In the genomic region with DNA sequence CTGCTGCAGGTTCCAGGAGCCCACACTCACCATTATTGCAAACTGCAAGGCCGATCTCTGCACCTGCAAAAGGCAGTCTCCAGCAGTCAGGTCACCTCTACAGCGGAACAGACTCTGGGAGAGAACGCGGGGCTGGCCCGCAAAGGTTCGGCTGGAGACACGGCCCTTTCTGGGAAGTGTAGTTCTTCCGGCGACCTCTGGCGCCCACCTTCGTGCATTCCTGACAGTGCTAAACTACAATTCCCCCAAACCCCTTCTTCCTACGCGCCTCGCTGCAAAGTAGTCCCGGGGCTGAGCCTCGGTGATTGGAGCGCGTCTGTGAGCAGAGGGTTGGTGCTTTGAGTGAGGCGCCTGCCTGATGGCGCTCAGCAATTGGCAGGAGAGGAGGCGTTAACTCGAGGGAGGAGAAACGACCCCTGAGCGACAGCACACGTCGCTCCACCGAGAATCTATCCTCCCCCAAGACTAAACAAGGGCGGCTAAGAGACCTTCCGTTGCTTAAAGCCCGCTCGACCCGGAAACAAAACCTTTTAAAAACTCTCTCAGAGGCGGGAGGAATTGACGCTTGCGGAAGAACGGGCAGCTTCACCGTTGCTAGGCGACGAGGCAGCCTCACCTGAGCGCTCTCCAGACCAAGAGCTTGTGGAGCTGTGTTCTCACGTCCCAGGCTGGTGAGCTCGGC, we compare ENCODE assay signal across 8 mouse cellular contexts. TPM values are rescaled to one million over a fixed set of nuclear protein-coding genes. Genes with fewer than 3 reads are reported as not detected.
DNase-seq lines count a peak whose midpoint lies in the region; ATAC-seq and TF ChIP-seq lines count a peak whose summit lies in the region.

A gene (plus strand): TSS at position 536 of the 682 bp plus-strand sequence.
A gene (minus strand): TSS at position 668 of the 682 bp plus-strand sequence.

- TF ChIP-seq CTCF in kidney, adult 2 months (conservative IDR thresholded peaks at IDR 0.05; ENCODE audit: insufficient read depth, insufficient read length, low read depth, low read length), result no peak
- TF ChIP-seq CTCF in spleen, adult 2 months (IDR thresholded peaks at IDR 0.05; ENCODE audit: extremely low read depth, insufficient read depth, insufficient read length, insufficient replicate concordance), result no peak

- peak within 1 kb of the TSS; percentile 77 for H3K4me2 ChIP-seq in embryonic facial prominence, embryonic 13.5 days
- H3K4me2 ChIP-seq in limb, embryonic 12.5 days, result peak within 1 kb of the TSS; percentile 75
- peak within 1 kb of the TSS; percentile 76 for H3K4me2 ChIP-seq in midbrain, embryonic 15.5 days

- no peaks in the 10 kb centered on the region for H3K9me3 ChIP-seq in embryonic facial prominence, embryonic 13.5 days
- no peaks in the 10 kb centered on the region for H3K9me3 ChIP-seq in limb, embryonic 12.5 days
- no peaks in the 10 kb centered on the region for H3K9me3 ChIP-seq in midbrain, embryonic 15.5 days

- peak within 1 kb of the TSS; percentile 72 for H3K4me3 ChIP-seq in embryonic facial prominence, embryonic 13.5 days
- peak within 1 kb of the TSS; percentile 92 for H3K4me3 ChIP-seq in kidney, adult 2 months (ENCODE audit: insufficient read depth, low read depth, low read length)
- H3K4me3 ChIP-seq in limb, embryonic 12.5 days (replicated peaks), result peak within 1 kb of the TSS; percentile 77
- peak within 1 kb of the TSS; percentile 67 for H3K4me3 ChIP-seq in midbrain, embryonic 15.5 days
- H3K4me3 ChIP-seq in spleen, adult 2 months (ENCODE audit: extremely low read depth, insufficient read depth, insufficient read length), result peak within 1 kb of the TSS; percentile 79

- 0 out of 2 replicates have a peak, but pooled peaks cover under 1% of the 10 kb centered on the region for H3K36me3 ChIP-seq in embryonic facial prominence, embryonic 13.5 days
- H3K36me3 ChIP-seq in kidney, adult 2 months (ENCODE audit: control insufficient read depth, insufficient read depth, low read length), result peaks cover 2% of the 10 kb centered on the region
- no peaks in the 10 kb centered on the region for H3K36me3 ChIP-seq in limb, embryonic 12.5 days
- H3K36me3 ChIP-seq in midbrain, embryonic 15.5 days (replicated peaks), result no peaks in the 10 kb centered on the region
- H3K36me3 ChIP-seq in spleen, adult 2 months (ENCODE audit: control insufficient read depth, insufficient read depth, low read length), result no peaks in the 10 kb centered on the region

- under 1% methylated on average over 42 of the region's 42 CpGs for WGBS in embryonic facial prominence, embryonic 13.5 days
- WGBS in kidney, adult 2 months, result under 1% methylated on average over 42 of the region's 42 CpGs
- under 1% methylated on average over 42 of the region's 42 CpGs for WGBS in limb, embryonic 12.5 days
- under 1% methylated on average over 42 of the region's 42 CpGs for WGBS in midbrain, embryonic 15.5 days
- WGBS in spleen, adult 2 months, result under 1% methylated on average over 42 of the region's 42 CpGs

- TF ChIP-seq POLR2A in kidney, adult 2 months (IDR thresholded peaks at IDR 0.05; ENCODE audit: low read depth, low read length), result peak; percentile 91
- TF ChIP-seq POLR2A in spleen, adult 2 months (IDR thresholded peaks at IDR 0.05; ENCODE audit: low read depth, low read length), result peak; percentile 35; the same call in 1 of the 2 replicates

- ATAC-seq in embryonic facial prominence, embryonic 13.5 days (ENCODE audit: insufficient number of reproducible peaks, insufficient read depth, low FRiP score, low TSS enrichment, low read depth), result peak; percentile 99
- peak; percentile 100 for ATAC-seq in limb, embryonic 12.5 days (ENCODE audit: insufficient number of reproducible peaks, insufficient read depth, low FRiP score, low TSS enrichment, low read depth)
- peak; percentile 99 for ATAC-seq in midbrain, embryonic 15.5 days (replicated peaks)

- peak; percentile 92 for DNase-seq in 3134 (ENCODE audit: extremely low read depth, insufficient read length, low spot score)
- DNase-seq in adrenal gland, postnatal 36 days, result peak; percentile 93 to 95
- DNase-seq in heart, adult 18-20 months, result peak; percentile 94 to 99
- DNase-seq in kidney, adult 2 months, result peak; percentile 99
- peak; percentile 89 to 98 for DNase-seq in spleen, adult 2 months (ENCODE audit: low read depth in 1 of 2, low spot score in 2 of 2)

- H3K27ac ChIP-seq in embryonic facial prominence, embryonic 13.5 days, result peak within 1 kb of the TSS; percentile 73
- H3K27ac ChIP-seq in kidney, adult 2 months (ENCODE audit: insufficient read depth, low read depth, low read length), result peak within 1 kb of the TSS; percentile 99
- H3K27ac ChIP-seq in limb, embryonic 12.5 days, result peak within 1 kb of the TSS; percentile 72
- H3K27ac ChIP-seq in midbrain, embryonic 15.5 days, result peak within 1 kb of the TSS; percentile 86
- peak within 1 kb of the TSS; percentile 67; the same call in 1 of the 2 replicates for H3K27ac ChIP-seq in spleen, adult 2 months (ENCODE audit: insufficient read depth, low read length)

- H3K9ac ChIP-seq in embryonic facial prominence, embryonic 13.5 days, result peak within 1 kb of the TSS; percentile 82
- peak within 1 kb of the TSS; percentile 75 for H3K9ac ChIP-seq in limb, embryonic 12.5 days (replicated peaks)
- H3K9ac ChIP-seq in midbrain, embryonic 15.5 days, result peak within 1 kb of the TSS; percentile 71

- H3K27me3 ChIP-seq in embryonic facial prominence, embryonic 13.5 days, result no peaks in the 10 kb centered on the region
- no peaks in the 10 kb centered on the region for H3K27me3 ChIP-seq in kidney, adult 2 months (replicated peaks; ENCODE audit: control insufficient read depth, insufficient read depth, low read length)
- H3K27me3 ChIP-seq in limb, embryonic 12.5 days, result no peaks in the 10 kb centered on the region
- H3K27me3 ChIP-seq in midbrain, embryonic 15.5 days (replicated peaks), result no peaks in the 10 kb centered on the region
- H3K27me3 ChIP-seq in spleen, adult 2 months (ENCODE audit: control insufficient read depth, insufficient read depth, low read length), result no peaks in the 10 kb centered on the region

- H3K4me1 ChIP-seq in embryonic facial prominence, embryonic 13.5 days, result peaks cover 23% of the 10 kb centered on the region
- peaks cover 22% of the 10 kb centered on the region; the same call in 1 of the 2 replicates for H3K4me1 ChIP-seq in kidney, adult 2 months (ENCODE audit: control insufficient read depth, insufficient read depth, low read length)
- H3K4me1 ChIP-seq in limb, embryonic 12.5 days (replicated peaks), result peaks cover 25% of the 10 kb centered on the region
- peaks cover 29% of the 10 kb centered on the region for H3K4me1 ChIP-seq in midbrain, embryonic 15.5 days
- H3K4me1 ChIP-seq in spleen, adult 2 months (ENCODE audit: control insufficient read depth, insufficient read depth, insufficient read length), result peaks cover 11% of the 10 kb centered on the region

RNA-seq across cellular contexts. Expression of the first gene that starts in this region (rescaled TPM):
- 10 to 100 TPM; 15.6 to 18.6 TPM for total RNA-seq in adrenal gland, postnatal 36 days (2021)
- 12.1 TPM in 2 replicates for polyA plus RNA-seq in embryonic facial prominence, embryonic 13.5 days (2015; fragmentation: Nextera tagmentation; extraction: Ambion mirVana)
- total RNA-seq in heart, adult 18-20 months (2021), result 1 to 10 TPM; 3.3 to 4.4 TPM
- 7.6 and 8.3 TPM in 2 replicates for polyA plus RNA-seq in kidney, adult 2 months (2012; rRNA removed)
- 10.1 and 10.6 TPM in 2 replicates for polyA plus RNA-seq in limb, embryonic 12.5 days (2016; fragmentation: Nextera tagmentation; extraction: Ambion mirVana)
- 11.9 and 12.8 TPM in 2 replicates for polyA plus RNA-seq in midbrain, embryonic 15.5 days (2015; fragmentation: Nextera tagmentation; extraction: Ambion mirVana)
- polyA plus RNA-seq in spleen, adult 2 months (2012; rRNA removed), result 0.66 and 1.4 TPM in 2 replicates

RNA-seq across cellular contexts. Expression of the second gene that starts in this region (rescaled TPM):
- 100 to 1,000 TPM; 515 to 607 TPM for total RNA-seq in adrenal gland, postnatal 36 days (2021)
- 397 and 401 TPM in 2 replicates for polyA plus RNA-seq in embryonic facial prominence, embryonic 13.5 days (2015; fragmentation: Nextera tagmentation; extraction: Ambion mirVana)
- 1,000 to 10,000 TPM; 2,492 to 2,562 TPM for total RNA-seq in heart, adult 18-20 months (2021)
- 970 and 1,136 TPM in 2 replicates for polyA plus RNA-seq in kidney, adult 2 months (2012; rRNA removed)
- 369 and 370 TPM in 2 replicates for polyA plus RNA-seq in limb, embryonic 12.5 days (2016; fragmentation: Nextera tagmentation; extraction: Ambion mirVana)
- 526 and 546 TPM in 2 replicates for polyA plus RNA-seq in midbrain, embryonic 15.5 days (2015; fragmentation: Nextera tagmentation; extraction: Ambion mirVana)
- 45.0 and 52.0 TPM in 2 replicates for polyA plus RNA-seq in spleen, adult 2 months (2012; rRNA removed)

Comparison
In these comparisons a context has a peak if more than half of its experiments do, and no peak if none do; other contexts are left out.
1. Peak in every context shown above with its lines: DNase-seq, ATAC-seq, H3K4me3 ChIP-seq and H3K27ac ChIP-seq.
2. RNA of the second gene that starts in this region (total RNA-seq): 2,492 to 2,562 TPM in heart, adult 18-20 months; 515 to 607 TPM in adrenal gland, postnatal 36 days; every median in the first group is over 4 times any median in the second.